Mouse (Mus musculus) small intestine, adult 2 months (tissue): Measurements from ENCODE around the gene Asns. TPM values are rescaled to one million over a fixed set of nuclear protein-coding genes. Genes with fewer than 3 reads are reported as not detected.
"Not testable (repeated sequence)": the region's sequence is repeated elsewhere in the genome, so short reads cannot be mapped to it uniquely, and the experiment has no call there.

ENCODE experiments used
- H3K27ac ChIP-seq: fragments of 200-500 bp; 2 replicates; pipeline ENCODE4 v1.5.1; 2012; ENCODE audit warnings: low read depth, low read length, control low read depth, inconsistent platforms; ENCODE audit not compliant: insufficient read depth
- H3K27me3 ChIP-seq: fragments of 200-500 bp; 2 replicates; pipeline ENCODE4 v1.6.1; 2012; ENCODE audit warnings: mild to moderate bottlenecking, moderate library complexity, low read length, inconsistent platforms; ENCODE audit not compliant: control insufficient read depth, insufficient read depth
- H3K36me3 ChIP-seq: fragments of 200-500 bp; 2 replicates; pipeline ENCODE4 v1.6.1; 2012; ENCODE audit warnings: mild to moderate bottlenecking, low read length, control low read depth, inconsistent platforms; ENCODE audit not compliant: control insufficient read depth, insufficient read depth
- H3K4me1 ChIP-seq: fragments of 200-500 bp; 2 replicates; pipeline ENCODE4 v1.6.1; 2012; ENCODE audit warnings: low read length, inconsistent platforms, mixed read lengths; ENCODE audit not compliant: control insufficient read depth, insufficient read depth, insufficient read length
- H3K4me3 ChIP-seq: fragments of 200-500 bp; 2 replicates; pipeline ENCODE4 v1.5.1; 2012; ENCODE audit warnings: low read depth, mild to moderate bottlenecking, control low read depth, inconsistent platforms, low read length, moderate library complexity
- CTCF ChIP-seq: fragments of 200-500 bp; IDR thresholded peaks from 2 replicates; pipeline ENCODE4 v1.5.1; 2012; ENCODE audit warnings: low read depth, mild to moderate bottlenecking, control low read depth, inconsistent platforms, low read length, moderate library complexity, mixed read lengths; ENCODE audit not compliant: insufficient replicate concordance, insufficient read length; ENCODE audit errors: extremely low read depth
- POLR2A ChIP-seq: fragments of 200-500 bp; IDR thresholded peaks from 2 replicates; pipeline ENCODE4 v1.6.1; 2012; ENCODE audit warnings: low read depth, mild to moderate bottlenecking, control low read depth, inconsistent platforms, low read length, moderate library complexity
- WGBS: fragments of 180-500 bp; shearing (Covaris S2); methylation state at CpG from one replicate; pipeline ENCODE4 v1.1.7; 2018; 5-methylcytosine and 5-hydroxymethylcytosine counted together
- polyA plus RNA-seq: library from polyadenylated mRNA; depleted of rRNA; stranded (reverse); fragments of >200 nt; gene quantifications from 2 replicates; pipeline ENCODE4 v1.2.3, GENCODE M21; 2012

The Asns gene
- polyA plus RNA-seq, 1 experiment, result 11.6 TPM

- H3K4me1 ChIP-seq, result no peaks in the 10 kb centered on the region
- TF ChIP-seq CTCF (no peak), POLR2A (no peak)
- no peak overlapping the region for H3K4me3 ChIP-seq
- 87% methylated on average over 8 of the region's 8 CpGs for WGBS
- no peak overlapping the region for H3K27ac ChIP-seq
- H3K36me3 ChIP-seq, result 0 out of 2 replicates have a peak, but pooled peaks cover 4% of the 10 kb centered on the region
- H3K27me3 ChIP-seq, result no peaks in the 10 kb centered on the region
These were observed 16.7 kb downstream of the Asns start for GRCm38 (mm10) chr6:7676194-7676901.

GRCm38 (mm10) chr6:7672438-7673253 is 20.4 kb downstream of the Asns start:
- Histone ChIP-seq H3K4me3 (no peak overlapping the region), H3K36me3 (0 out of 2 replicates have a peak, but pooled peaks cover 2% of the 10 kb centered on the region), H3K27me3 (no peaks in the 10 kb centered on the region), H3K27ac (no peak overlapping the region), H3K4me1 (no peaks in the 10 kb centered on the region)
- 58% methylated on average over 10 of the region's 10 CpGs for WGBS
- no peak for TF ChIP-seq POLR2A
- TF ChIP-seq CTCF, result no peak

GRCm38 (mm10) chr6:7671429-7671828 is 21.6 kb downstream of the Asns start:
- no peak for TF ChIP-seq POLR2A
- no peak for TF ChIP-seq CTCF
- 62% methylated on average over 3 of the region's 3 CpGs for whole genome bisulfite sequencing
- Histone ChIP-seq H3K4me1 (no peaks in the 10 kb centered on the region), H3K27me3 (no peaks in the 10 kb centered on the region), H3K36me3 (no peaks in the 10 kb centered on the region), H3K27ac (no peak overlapping the region), H3K4me3 (no peak overlapping the region)

GRCm38 (mm10) chr6:7670588-7670987 is 22.5 kb downstream of the Asns start:
- H3K27ac ChIP-seq, result no peak overlapping the region
- H3K27me3 ChIP-seq, result no peaks in the 10 kb centered on the region
- H3K4me3 ChIP-seq, result no peak overlapping the region
- no peaks in the 10 kb centered on the region for H3K4me1 ChIP-seq
- TF ChIP-seq CTCF, result no peak
- TF ChIP-seq POLR2A, result no peak
- H3K36me3 ChIP-seq, result no peaks in the 10 kb centered on the region
- 49% methylated on average over 3 of the region's 3 CpGs for WGBS

GRCm38 (mm10) chr6:7669721-7670120 is 23.3 kb downstream of the Asns start:
- no peaks in the 10 kb centered on the region for H3K4me1 ChIP-seq
- no peak overlapping the region for H3K27ac ChIP-seq
- no peaks in the 10 kb centered on the region for H3K27me3 ChIP-seq
- no peaks in the 10 kb centered on the region for H3K36me3 ChIP-seq
- no peak overlapping the region for H3K4me3 ChIP-seq
- no peak for TF ChIP-seq CTCF
- WGBS, result 84% methylated on average over 5 of the region's 5 CpGs

- 75% methylated on average over 5 of the region's 5 CpGs for WGBS
These were observed 24.7 kb downstream of the Asns start for GRCm38 (mm10) chr6:7668332-7668731.

GRCm38 (mm10) chr6:7665902-7666301 is 27.2 kb downstream of the Asns start:
- H3K4me3 ChIP-seq, H3K36me3 ChIP-seq, H3K27me3 ChIP-seq, H3K4me1 ChIP-seq, H3K27ac ChIP-seq: not testable (repeated sequence)
- WGBS, result 82% methylated on average over 4 of the region's 4 CpGs

More at GRCm38 (mm10) chr6:7668332-7668731, 24.7 kb downstream of the Asns start:
- Histone ChIP-seq H3K4me1 (no peaks in the 10 kb centered on the region), H3K27ac (no peak overlapping the region), H3K36me3 (no peaks in the 10 kb centered on the region), H3K27me3 (no peaks in the 10 kb centered on the region), H3K4me3 (no peak overlapping the region)
- no peak for TF ChIP-seq POLR2A
- no peak for TF ChIP-seq CTCF
